Mouse (Mus musculus): ENCODE results near the gene Zfp292.

DNA sequence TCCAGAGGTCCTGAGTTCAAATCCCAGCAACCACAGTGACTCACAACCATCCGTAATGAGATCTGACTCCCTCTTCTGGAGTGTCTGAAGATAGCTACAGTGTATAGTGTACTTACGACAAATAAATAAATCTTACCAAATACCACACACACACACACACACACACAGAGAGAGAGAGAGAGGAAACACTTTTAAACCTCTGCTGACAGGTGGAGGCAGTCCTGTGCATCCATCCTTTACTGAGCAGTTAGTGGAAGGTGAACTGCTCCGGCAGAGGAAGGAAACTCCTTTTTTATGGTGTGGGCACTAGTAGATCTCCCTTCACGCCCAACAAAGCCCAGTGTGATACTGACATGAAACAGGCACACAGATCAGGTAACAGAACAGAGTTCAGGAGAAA is 51.3 kb downstream of the Zfp292 start:
- TF ChIP-seq CTCF (conservative IDR thresholded peaks at IDR 0.05 in 1 of 2, IDR thresholded peaks at IDR 0.05 in 1 of 2; ENCODE audit: low read depth in 2 of 2, low read length in 2 of 2) (no peak), NRF1 (IDR thresholded peaks at IDR 0.05; ENCODE audit: low read depth, low read length) (no peak), CHD1 (IDR thresholded peaks at IDR 0.05; ENCODE audit: low read depth, low read length) (no peak), USF2 (conservative IDR thresholded peaks at IDR 0.05; ENCODE audit: low read depth, low read length) (no peak), ZNF384 (IDR thresholded peaks at IDR 0.05; ENCODE audit: low read depth, low read length) (no peak), ZKSCAN1 (IDR thresholded peaks at IDR 0.05; ENCODE audit: borderline replicate concordance, low read depth, low read length) (no peak), EP300 (IDR thresholded peaks at IDR 0.05; ENCODE audit: low read length) (no peak), POLR2A (IDR thresholded peaks at IDR 0.05; ENCODE audit: low read depth, low read length) (no peak), USF1 (IDR thresholded peaks at IDR 0.05; ENCODE audit: low read depth, low read length) (no peak), RAD21 (IDR thresholded peaks at IDR 0.05; ENCODE audit: low read depth, low read length) (no peak), RCOR1 (conservative IDR thresholded peaks at IDR 0.05; ENCODE audit: low read depth, low read length) (no peak), BHLHE40 (IDR thresholded peaks at IDR 0.05; ENCODE audit: low read depth, low read length) (no peak), POLR2AphosphoS2 (IDR thresholded peaks at IDR 0.05; ENCODE audit: low read depth, low read length) (no peak)
